8 mouse cellular contexts compared by ENCODE assay signal in genomic region chr3:86142263-86142933, GRCm38 (mm10). TPM values are rescaled to one million over a fixed set of nuclear protein-coding genes. Genes with fewer than 3 reads are reported as not detected.
DNase-seq lines count a peak whose midpoint lies in the region; ATAC-seq and TF ChIP-seq lines count a peak whose summit lies in the region.

Gene Rps3a1 (minus strand): TSS chr3:86142702.

- H3K27ac ChIP-seq in gastrocnemius, adult 2 months = peak within 1 kb of the TSS; percentile 93
- H3K27ac ChIP-seq in hindbrain, postnatal 0 days = peak within 1 kb of the TSS; percentile 93
- peak within 1 kb of the TSS; percentile 66 for H3K27ac ChIP-seq in left cerebral cortex, adult 2 months

- peak within 1 kb of the TSS; percentile 98 for H3K4me3 ChIP-seq in gastrocnemius, adult 2 months
- H3K4me3 ChIP-seq in hindbrain, postnatal 0 days (ENCODE audit: low read length) = peak within 1 kb of the TSS; percentile 90
- peak within 1 kb of the TSS; percentile 85 for H3K4me3 ChIP-seq in left cerebral cortex, adult 2 months

- H3K4me2 ChIP-seq in hindbrain, postnatal 0 days (ENCODE audit: low read depth, low read length) = peak within 1 kb of the TSS; percentile 71

- H3K9ac ChIP-seq in hindbrain, postnatal 0 days (replicated peaks; ENCODE audit: low read length) = peak within 1 kb of the TSS; percentile 98

- H3K36me3 ChIP-seq in hindbrain, postnatal 0 days (ENCODE audit: insufficient read depth, low read length) = peaks cover 21% of the 10 kb centered on the region; the same call in 1 of the 2 replicates

- intact Hi-C loops in gastrocnemius, adult 2 months (cut with DNase I) = loop anchor here (5.0 to 10.0 kb wide), 2 partner anchors 570 to 1382 kb away; partner anchors contain the start of genes Etv3 and Gatb
- intact Hi-C loops in left cerebral cortex, adult 2 months (cut with DNase I) = loop anchor here (1.0 to 5.0 kb wide), 2 partner anchors 82 to 570 kb away; partner anchors contain the start of genes Gatb and Lrba

- under 1% methylated on average over 69 of the region's 77 CpGs for WGBS in hindbrain, postnatal 0 days

- TF ChIP-seq CTCF in gastrocnemius, adult 2 months (IDR thresholded peaks at IDR 0.05) = peak; percentile 100
- peak; percentile 98 for TF ChIP-seq CTCF in hindbrain, postnatal 0 days (IDR thresholded peaks at IDR 0.05; ENCODE audit: low read depth)
- no peak; the same call in none of the 2 replicates for TF ChIP-seq CTCF in left cerebral cortex, adult 2 months (IDR thresholded peaks at IDR 0.05)

- H3K4me1 ChIP-seq in hindbrain, postnatal 0 days (ENCODE audit: insufficient read depth, low read length) = no peaks in the 10 kb centered on the region

- H3K9me3 ChIP-seq in hindbrain, postnatal 0 days (ENCODE audit: low read length) = no peaks in the 10 kb centered on the region

- DNase-seq in ZHBTc4 (ENCODE audit: low read depth, low spot score) = peak; percentile 98
- DNase-seq in gastrocnemius, adult 2 months = peak; percentile 99
- peak; percentile 99 for DNase-seq in hindbrain, postnatal 0 days (ENCODE audit: low spot score)
- DNase-seq in left cerebral cortex, adult 2 months (ENCODE audit: extremely low spot score in 1 of 2, low spot score in 2 of 2) = peak; percentile 98 to 100
- DNase-seq in right cerebral cortex, adult 2 months (ENCODE audit: low spot score in 2 of 2) = peak; percentile 99
- peak; percentile 98 for DNase-seq in urinary bladder, postnatal 14 days (ENCODE audit: low spot score)

- peak; percentile 94 for ATAC-seq in common myeloid progenitor, adult 5-6 weeks (replicated peaks; ENCODE audit: low read depth, poor library complexity, severe bottlenecking)
- peak; percentile 98 for ATAC-seq in hindbrain, postnatal 0 days
- ATAC-seq in megakaryocyte, adult 5-6 weeks (ENCODE audit: poor library complexity, severe bottlenecking) = peak; percentile 97

- H3K27me3 ChIP-seq in hindbrain, postnatal 0 days (ENCODE audit: insufficient read depth, low read length) = no peaks in the 10 kb centered on the region

RNA-seq across cellular contexts. Expression of gene Rps3a1, which starts in this region (rescaled TPM):
- total RNA-seq in common myeloid progenitor, adult 5-6 weeks (2017) = 7,220 and 7,747 TPM in 2 replicates
- 100 to 1,000 TPM; 405 to 499 TPM for total RNA-seq in gastrocnemius, adult 2 months (2021)
- 388 and 391 TPM in 2 replicates for total RNA-seq in hindbrain, postnatal 0 days (2014; rRNA removed)
- polyA plus RNA-seq in hindbrain, postnatal 0 days (2015; fragmentation: Nextera tagmentation; extraction: Ambion mirVana) = 638 and 648 TPM in 2 replicates
- total RNA-seq in left cerebral cortex, adult 2 months (2021) = 100 to 1,000 TPM; 375 TPM
- total RNA-seq in megakaryocyte, adult 5-6 weeks (2015) = 2,058 and 2,275 TPM in 2 replicates
- total RNA-seq in megakaryocyte, adult 5-6 weeks (2017) = 3,397 and 3,773 TPM in 2 replicates

Comparison
In these comparisons a context has a peak if more than half of its experiments do, and no peak if none do; other contexts are left out.
1. Peak in every context shown above with its lines: DNase-seq, ATAC-seq, H3K4me3 ChIP-seq and H3K27ac ChIP-seq.